Mouse (Mus musculus) E14TG2a.4 (cell line): Measurements from ENCODE around the gene Gm128.
A peak's percentile ranks its signal among the peaks of the same experiment; 100 is the strongest.

Source experiments
- H3K27me3 ChIP-seq: 2 replicates; pipeline ENCODE4 v1.6.1; 2014; ENCODE audit warnings: low read length, control low read depth; ENCODE audit not compliant: insufficient read depth
- H3K36me3 ChIP-seq: 2 replicates; pipeline ENCODE4 v1.6.1; 2014; ENCODE audit warnings: low read length, control low read depth; ENCODE audit not compliant: insufficient read depth
- H3K4me1 ChIP-seq: replicated peaks from 2 replicates; pipeline ENCODE4 v1.6.1; 2014; ENCODE audit warnings: low read depth, low read length, control low read depth
- H3K4me3 ChIP-seq: replicated peaks from 2 replicates; pipeline ENCODE4 v1.5.1; 2014; ENCODE audit warnings: mild to moderate bottlenecking, low read length
- H3K9me3 ChIP-seq: 2 replicates; pipeline ENCODE4 v1.6.1; 2014; ENCODE audit warnings: low read length, control low read depth
- CTCF ChIP-seq: conservative IDR thresholded peaks from 2 replicates; pipeline ENCODE4 v1.5.1; 2014; ENCODE audit warnings: low read length
- NANOG ChIP-seq: IDR thresholded peaks from 2 replicates; pipeline ENCODE4 v1.6.1; 2014; ENCODE audit warnings: borderline replicate concordance, low read length, mixed read lengths
- POU5F1 ChIP-seq: IDR thresholded peaks from 2 replicates; pipeline ENCODE4 v1.6.1; 2014; ENCODE audit warnings: low read length, borderline replicate concordance

Gene Gm128

GRCm38 (mm10) chr3:95284501-95285281, 43.3 kb upstream of the Gm128 start:
- Histone ChIP-seq H3K4me3 (peak overlapping the region; percentile 95), H3K27me3 (no peaks in the 10 kb centered on the region), H3K9me3 (no peaks in the 10 kb centered on the region), H3K36me3 (peaks cover 37% of the 10 kb centered on the region), H3K4me1 (peaks cover 74% of the 10 kb centered on the region)
- TF ChIP-seq CTCF, result no peak
- no peak for TF ChIP-seq POU5F1
- no peak for TF ChIP-seq NANOG

- Histone ChIP-seq H3K9me3 (no peaks in the 10 kb centered on the region), H3K4me1 (peaks cover 75% of the 10 kb centered on the region), H3K4me3 (peak overlapping the region; percentile 95), H3K27me3 (no peaks in the 10 kb centered on the region), H3K36me3 (peaks cover 37% of the 10 kb centered on the region)
- TF ChIP-seq CTCF (no peak), NANOG (no peak), POU5F1 (no peak)
These were observed 42.7 kb upstream of the Gm128 start for GRCm38 (mm10) chr3:95284062-95284461.

GRCm38 (mm10) chr3:95283589-95283941, 42.2 kb upstream of the Gm128 start:
- Histone ChIP-seq H3K9me3 (no peaks in the 10 kb centered on the region), H3K36me3 (peaks cover 33% of the 10 kb centered on the region), H3K4me3 (peak overlapping the region; percentile 95), H3K4me1 (peaks cover 77% of the 10 kb centered on the region), H3K27me3 (no peaks in the 10 kb centered on the region)
- TF ChIP-seq NANOG, result no peak
- no peak for TF ChIP-seq CTCF
- TF ChIP-seq POU5F1, result no peak

GRCm38 (mm10) chr3:95282865-95283588, 41.6 kb upstream of the Gm128 start:
- Histone ChIP-seq H3K9me3 (no peaks in the 10 kb centered on the region), H3K36me3 (peaks cover 28% of the 10 kb centered on the region), H3K27me3 (no peaks in the 10 kb centered on the region), H3K4me1 (peaks cover 77% of the 10 kb centered on the region), H3K4me3 (peak overlapping the region; percentile 95)
- TF ChIP-seq NANOG (no peak), CTCF (no peak), POU5F1 (no peak)

GRCm38 (mm10) chr3:95282381-95282864, 41.0 kb upstream of the Gm128 start:
- Histone ChIP-seq H3K36me3 (peaks cover 23% of the 10 kb centered on the region), H3K4me1 (peaks cover 77% of the 10 kb centered on the region), H3K4me3 (peak overlapping the region; percentile 95), H3K27me3 (no peaks in the 10 kb centered on the region), H3K9me3 (no peaks in the 10 kb centered on the region)
- TF ChIP-seq NANOG, result no peak
- no peak for TF ChIP-seq CTCF
- no peak for TF ChIP-seq POU5F1

- Histone ChIP-seq H3K4me1 (peaks cover 77% of the 10 kb centered on the region), H3K4me3 (peak within 1 kb of the TSS; percentile 95), H3K27me3 (no peaks in the 10 kb centered on the region), H3K9me3 (no peaks in the 10 kb centered on the region), H3K36me3 (peaks cover 18% of the 10 kb centered on the region)
- TF ChIP-seq CTCF (no peak), POU5F1 (no peak), NANOG (no peak)
These were observed 40.1 kb upstream of the Gm128 start, which contains the start of the genes Mindy1 and Prune1 for GRCm38 (mm10) chr3:95281216-95282126. Gene Mindy1 (plus strand): TSS chr3:95281345. Gene Prune1 (minus strand): TSS chr3:95282076.

GRCm38 (mm10) chr3:95280747-95281146, 39.3 kb upstream of the Gm128 start:
- Histone ChIP-seq H3K4me3 (peak overlapping the region; percentile 95), H3K4me1 (peaks cover 77% of the 10 kb centered on the region), H3K27me3 (no peaks in the 10 kb centered on the region), H3K36me3 (peaks cover 20% of the 10 kb centered on the region), H3K9me3 (no peaks in the 10 kb centered on the region)
- TF ChIP-seq CTCF, result no peak
- TF ChIP-seq NANOG, result no peak
- TF ChIP-seq POU5F1, result no peak

GRCm38 (mm10) chr3:95277149-95277551, 35.8 kb upstream of the Gm128 start:
- no peaks in the 10 kb centered on the region for H3K27me3 ChIP-seq
- TF ChIP-seq NANOG, result no peak
- no peak for TF ChIP-seq CTCF
- peaks cover 77% of the 10 kb centered on the region for H3K4me1 ChIP-seq
- peaks cover 27% of the 10 kb centered on the region for H3K36me3 ChIP-seq
- no peaks in the 10 kb centered on the region for H3K9me3 ChIP-seq
- peak overlapping the region; percentile 27; the same call in 1 of the 2 replicates for H3K4me3 ChIP-seq
